Mouse (Mus musculus) megakaryocyte progenitor cell, adult 5-6 weeks (primary cell): Measurements from ENCODE around the gene Fbxo9. TPM values are rescaled to one million over a fixed set of nuclear protein-coding genes. Genes with fewer than 3 reads are reported as not detected.

Experiments used
- ATAC-seq: replicated peaks from 2 replicates; pipeline ENCODE4 v1.8.0; 2016; ENCODE audit warnings: mild to moderate bottlenecking, moderate TSS enrichment, inconsistent platforms; ENCODE audit not compliant: poor library complexity
- total RNA-seq, 2 experiments: library from RNA; stranded (forward) in 1 of 2; stranded (reverse) in 1 of 2; fragments of 157-497, 149-512 nt in 1 of 2; fragments of 200-1000 nt in 1 of 2; gene quantifications; 2 replicates each; pipeline versions ENCODE4 v1.2.3 to v1.2.4; 2015 to 2017

Fbxo9 gene
- total RNA-seq, 2 experiments from 2014 or later, result 48.1 to 51.1 TPM

DNA sequence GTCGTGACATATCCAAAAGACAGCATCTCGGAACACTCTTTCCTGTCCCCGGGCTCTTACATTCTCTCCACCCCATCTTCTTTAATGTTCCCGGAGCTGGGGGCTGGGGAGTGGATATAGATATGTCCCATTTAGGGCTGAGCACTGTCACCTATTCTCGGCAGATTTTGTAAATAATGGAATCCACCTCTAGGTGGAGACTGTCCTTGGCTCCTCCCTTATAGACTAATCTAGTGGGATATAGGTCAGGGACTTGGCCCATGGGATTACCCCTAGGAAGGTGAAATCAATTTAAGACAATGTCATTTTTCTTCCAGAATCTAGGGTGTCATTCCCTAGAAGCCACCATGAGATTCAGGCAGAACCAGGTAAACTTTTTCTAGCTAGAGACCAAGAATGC is 791 bp upstream of the Fbxo9 start:
- ATAC-seq, result 0 out of 2 replicates have a peak, but pooled peaks have one; percentile 17

DNA sequence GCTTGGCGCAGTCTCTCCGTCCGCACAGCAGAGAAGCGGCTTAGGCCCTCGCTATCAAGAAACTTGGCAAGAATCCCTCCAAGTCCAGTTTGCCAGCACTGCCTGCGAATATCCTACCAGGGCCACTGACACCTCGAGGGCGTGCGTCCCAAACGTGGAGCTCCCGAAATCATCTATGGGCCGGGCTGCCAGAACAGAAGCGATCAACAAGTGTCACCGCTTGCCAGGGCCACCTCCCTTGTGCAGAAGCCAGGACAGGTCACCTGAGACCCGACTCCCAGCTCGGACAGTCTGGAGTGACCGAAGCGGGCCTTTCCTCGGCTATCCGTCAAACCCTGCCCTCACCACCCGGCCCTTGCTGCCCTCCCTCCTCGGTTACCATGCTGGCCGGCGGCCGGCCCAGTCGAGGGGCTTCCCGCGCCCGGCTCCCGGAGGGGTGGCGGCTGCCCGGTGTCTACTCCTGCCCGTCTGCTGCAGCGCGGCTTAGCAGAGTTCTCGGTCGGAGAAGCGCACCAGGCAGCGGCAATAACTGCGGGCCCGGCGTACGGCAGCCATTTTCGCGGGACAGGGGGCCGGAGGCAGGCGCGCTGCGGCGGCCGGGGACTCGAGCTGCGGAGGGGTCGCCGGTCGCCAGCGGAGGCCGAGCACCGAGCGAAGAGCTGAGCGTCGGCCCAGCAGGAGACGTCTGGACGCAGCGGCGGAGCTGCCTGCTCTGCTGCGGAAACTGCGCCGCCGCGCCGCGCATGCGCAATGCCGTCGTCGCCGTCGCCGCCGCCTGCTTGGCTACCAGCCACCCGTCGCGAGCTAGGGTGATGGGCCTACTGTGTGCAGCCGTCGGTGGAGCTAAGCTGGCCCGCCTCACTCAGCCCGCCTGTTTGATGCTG is 711 bp downstream of the Fbxo9 start:
- ATAC-seq, result peak; percentile 14

DNA sequence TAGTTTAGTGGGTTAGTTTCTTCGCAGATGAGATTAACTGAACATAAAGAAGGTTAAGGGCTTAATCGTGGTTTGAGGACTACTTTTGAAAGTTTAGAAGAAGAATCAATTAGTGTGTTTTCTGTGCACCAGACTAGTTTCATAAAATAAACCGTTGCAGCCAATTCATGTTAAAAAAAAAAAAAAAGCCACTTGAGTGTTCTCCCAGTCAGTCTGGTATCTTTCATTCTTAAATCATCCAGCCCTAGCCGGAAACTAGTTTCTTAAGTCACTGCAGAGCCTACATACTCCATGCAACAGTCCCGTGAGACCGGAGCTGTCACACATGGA is 1.3 kb downstream of the Fbxo9 start:
- no peak for ATAC-seq

DNA sequence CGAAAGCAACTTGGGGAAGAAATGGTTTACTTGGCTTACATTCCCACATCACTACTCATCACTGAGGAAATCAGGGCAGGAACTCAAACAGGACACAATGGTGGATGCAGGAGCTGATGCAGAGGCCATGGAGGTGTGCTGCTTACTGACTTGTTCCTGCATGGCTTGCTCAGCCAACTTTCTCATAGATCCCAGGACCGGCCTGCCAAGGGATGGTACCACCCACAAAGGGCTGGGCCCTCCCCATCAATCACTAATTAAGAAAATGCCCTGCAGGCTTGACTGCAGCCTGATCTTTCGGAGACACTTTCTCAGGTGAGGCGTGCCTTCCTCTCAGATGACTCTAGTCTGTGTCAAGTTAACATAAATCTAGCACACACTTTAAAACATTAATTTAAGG is 2.0 kb downstream of the Fbxo9 start:
- ATAC-seq, result no peak

DNA sequence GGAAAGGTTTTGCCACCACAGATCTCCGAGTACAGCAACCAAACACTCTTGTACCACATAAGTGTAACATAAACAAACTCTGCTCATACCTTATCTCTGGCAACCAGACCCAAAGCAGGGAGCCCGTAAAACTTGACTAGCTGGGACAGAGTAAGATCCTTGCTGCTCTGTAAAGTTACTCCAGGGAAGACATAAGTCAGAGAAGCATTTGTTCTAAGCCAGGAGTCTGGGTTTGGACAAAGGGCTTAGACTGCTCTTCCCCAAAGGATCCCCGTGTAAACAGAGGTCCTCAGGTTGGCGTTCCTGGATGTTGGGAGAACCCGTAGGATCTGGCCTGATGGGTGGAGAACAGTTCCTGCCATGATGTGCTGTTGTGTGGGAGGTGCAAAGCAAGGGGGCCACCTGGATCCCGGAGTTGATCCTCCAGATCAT is 3.3 kb downstream of the Fbxo9 start:
- ATAC-seq, result peak; percentile 36

DNA sequence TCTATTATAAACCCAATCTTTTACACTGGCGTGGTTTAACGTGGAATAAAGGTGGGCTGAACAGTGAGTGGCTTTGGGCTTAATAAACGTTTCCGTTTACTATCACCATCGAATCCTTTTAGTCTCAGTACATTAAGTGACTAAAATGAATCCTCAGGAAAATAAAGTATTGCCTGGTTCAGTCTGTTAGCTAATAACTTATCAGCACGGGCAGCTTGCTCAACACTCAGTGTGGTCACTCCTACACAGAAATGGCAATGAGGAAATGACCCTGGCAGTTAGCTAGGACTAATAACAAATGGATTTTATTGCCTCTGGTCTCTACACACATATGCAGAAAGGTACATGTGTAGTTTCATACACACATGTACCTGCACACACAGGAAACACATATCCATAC is 3.9 kb downstream of the Fbxo9 start:
- ATAC-seq, result peak; percentile 27

DNA sequence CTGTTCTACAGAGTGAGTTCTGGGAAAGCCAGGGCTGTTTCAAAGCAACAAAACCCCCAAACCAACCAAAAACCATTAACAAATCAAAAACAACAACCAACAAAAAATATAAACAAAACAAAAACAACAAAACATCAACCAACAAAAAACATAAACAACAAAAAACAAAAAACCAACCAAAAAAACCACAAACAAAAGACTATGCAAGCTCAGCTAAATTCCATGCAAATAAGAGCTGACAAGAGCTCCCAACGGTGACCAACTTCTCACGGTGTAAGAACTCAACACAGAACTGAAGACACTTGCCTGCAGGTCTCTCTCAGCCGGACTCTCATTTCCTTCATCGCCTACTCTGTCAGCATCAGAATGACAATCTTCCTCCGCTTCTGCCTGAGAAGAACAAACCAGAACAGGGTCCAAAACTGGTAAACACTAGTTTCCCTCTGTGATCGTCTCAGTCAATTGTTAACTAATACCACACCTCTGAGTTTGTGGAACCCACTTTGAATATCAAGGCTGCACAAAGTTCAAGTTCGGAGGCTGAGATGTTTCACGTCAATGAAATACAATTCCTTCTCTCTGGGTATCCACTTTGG is 4.8 kb downstream of the Fbxo9 start:
- no peak for ATAC-seq

DNA sequence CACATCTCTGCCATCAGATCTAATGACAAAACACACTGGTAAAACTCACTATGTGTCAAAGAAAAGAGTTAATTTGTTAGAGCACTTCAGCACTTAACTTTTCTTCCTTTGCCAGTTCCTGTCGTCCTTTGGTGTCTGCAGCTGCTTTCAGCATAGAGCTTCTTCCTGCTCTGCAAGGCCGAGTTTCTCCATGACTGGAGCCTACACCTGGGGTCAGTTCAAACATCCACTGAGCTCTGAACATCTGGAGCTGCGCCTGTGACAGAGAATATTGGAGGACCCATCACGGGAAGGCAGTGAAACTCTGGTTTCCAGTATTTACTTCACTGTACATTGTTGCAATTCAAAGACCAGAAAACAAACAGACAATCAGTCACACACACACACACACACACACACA is 7.4 kb downstream of the Fbxo9 start:
- ATAC-seq, result no peak

DNA sequence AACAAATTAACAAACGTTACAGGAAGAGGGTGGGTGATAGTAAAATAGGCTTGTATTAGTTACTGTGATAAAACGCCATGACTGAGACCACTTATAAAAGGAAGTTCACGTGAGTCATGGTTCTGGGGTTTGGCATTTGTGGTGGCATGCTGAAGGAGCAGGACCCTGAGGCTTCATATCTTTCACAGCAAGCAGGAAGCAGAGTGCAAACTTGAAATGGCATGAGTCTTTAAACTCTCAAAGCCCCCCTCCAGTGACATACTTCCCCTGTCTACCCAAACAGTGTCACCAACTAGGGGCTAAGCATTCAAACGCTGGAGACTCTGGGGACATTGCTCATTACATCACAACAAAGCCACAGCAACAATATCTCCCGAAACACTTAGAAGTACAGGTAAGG is 7.9 kb downstream of the Fbxo9 start:
- ATAC-seq, result peak; percentile 71

DNA sequence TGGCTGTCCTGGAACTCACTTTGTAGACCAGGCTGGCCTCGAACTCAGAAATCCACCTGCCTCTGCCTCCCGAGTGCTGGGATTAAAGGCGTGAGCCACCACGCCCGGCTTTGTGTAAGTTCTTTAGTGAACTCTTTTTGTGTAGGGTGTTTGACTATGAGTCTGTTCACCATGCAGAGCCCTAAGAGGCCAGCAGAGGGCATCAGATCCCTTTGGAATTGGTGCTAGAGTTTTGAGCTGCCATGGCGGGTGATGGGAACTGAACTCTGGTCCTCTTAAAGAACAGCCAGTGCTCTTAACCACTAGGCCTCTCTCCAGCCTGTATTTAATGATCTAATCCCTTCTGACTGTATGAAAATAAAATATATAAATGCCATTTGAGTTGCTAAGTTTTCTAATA is 12.5 kb downstream of the Fbxo9 start:
- ATAC-seq, result 0 out of 2 replicates have a peak, but pooled peaks have one; percentile 44

DNA sequence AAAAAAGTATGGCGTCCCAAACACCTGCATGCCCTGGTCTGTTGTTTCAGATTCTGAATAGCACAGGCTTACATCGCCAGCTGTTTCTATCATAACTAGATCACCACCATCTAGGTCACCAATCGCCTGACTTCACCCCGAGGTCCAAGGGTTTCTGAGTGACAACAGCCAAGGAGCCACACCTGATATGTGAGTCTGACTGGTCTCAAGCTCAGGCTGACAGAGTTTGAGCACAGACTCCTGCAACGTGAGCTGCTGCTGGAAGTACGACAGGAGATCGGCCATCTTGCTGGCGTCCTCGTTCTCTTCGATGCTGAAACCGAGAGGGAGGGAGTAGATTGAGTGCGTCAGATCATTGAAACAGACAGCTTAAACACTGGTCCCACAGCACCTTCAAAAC is 13.2 kb downstream of the Fbxo9 start:
- ATAC-seq, result no peak

DNA sequence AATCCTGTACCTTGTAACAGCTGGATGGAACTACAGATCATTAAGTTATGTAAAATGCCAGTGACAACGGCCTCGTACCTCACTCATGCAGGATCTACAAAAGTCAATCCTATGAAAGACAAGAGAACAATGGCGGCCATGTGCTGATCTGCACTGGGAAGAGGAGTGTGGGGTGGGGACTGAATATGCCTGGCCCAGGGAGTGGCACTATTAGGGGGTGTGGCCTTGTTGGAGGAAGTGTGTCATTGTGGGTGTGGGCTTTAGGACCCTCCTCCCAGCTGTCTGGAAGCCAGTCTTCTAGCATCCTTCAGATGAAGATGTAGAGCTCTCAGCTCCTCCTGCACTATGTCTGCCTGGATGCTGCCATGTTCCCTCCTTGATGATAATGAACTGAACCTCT is 18.3 kb downstream of the Fbxo9 start:
- no peak for ATAC-seq

DNA sequence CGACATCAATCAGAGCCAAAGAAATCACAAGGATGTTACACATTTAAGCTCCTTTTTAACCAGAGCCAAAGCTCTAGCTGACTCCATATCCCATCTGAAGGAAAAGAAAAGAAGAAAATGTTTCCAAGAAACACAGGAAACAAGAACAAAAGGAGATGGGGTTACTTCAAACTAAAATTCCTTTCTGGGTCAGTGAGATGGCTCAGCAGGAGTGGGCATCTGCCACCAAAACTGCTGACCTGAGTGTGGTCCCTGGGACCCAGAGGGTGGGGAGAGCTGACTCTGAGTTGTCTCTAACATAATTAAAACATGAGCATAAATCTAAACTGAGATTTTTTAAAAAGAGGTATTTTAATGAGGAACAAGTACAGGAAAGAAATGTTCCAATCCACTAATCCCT is 19.0 kb downstream of the Fbxo9 start:
- ATAC-seq, result no peak

DNA sequence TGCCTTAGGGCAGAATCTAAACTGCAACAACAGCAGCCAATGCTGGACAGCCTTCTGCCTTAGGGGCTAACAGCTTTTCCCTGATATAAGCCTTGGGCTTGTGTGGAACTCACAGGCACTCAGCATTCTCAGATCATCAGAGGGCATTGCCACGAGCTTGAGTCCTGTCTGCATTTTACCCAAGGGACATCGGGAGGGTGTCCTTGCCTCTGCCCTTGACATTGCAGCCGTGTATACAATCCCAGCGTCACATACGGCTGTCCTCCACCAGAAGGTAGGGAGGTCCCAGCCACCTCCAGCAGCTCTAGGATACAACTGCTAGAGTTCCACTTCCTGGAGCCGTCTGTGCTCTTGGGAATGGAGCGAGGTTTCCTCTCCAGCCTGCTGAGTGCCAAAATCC is 19.9 kb downstream of the Fbxo9 start:
- no peak for ATAC-seq

DNA sequence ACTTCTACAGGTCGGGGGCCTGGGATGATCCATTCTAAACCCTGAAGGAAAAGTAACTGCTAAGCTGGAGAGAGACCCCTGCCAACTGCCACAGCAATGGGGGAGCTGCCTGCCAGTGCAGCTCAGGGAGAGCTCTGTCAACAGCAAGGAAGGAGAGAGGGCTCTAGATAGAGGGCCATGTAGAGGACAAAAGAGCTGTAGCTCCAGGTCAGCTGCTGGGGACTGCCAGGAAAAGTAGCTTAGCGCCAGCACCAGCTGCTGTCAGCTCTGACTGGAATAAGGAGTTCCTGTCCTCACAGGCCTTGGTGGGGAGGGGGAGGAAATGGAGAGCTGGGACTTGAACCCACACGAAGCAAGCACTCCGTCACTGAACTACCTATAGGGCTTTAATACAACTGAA is 20.3 kb downstream of the Fbxo9 start:
- ATAC-seq, result no peak

DNA sequence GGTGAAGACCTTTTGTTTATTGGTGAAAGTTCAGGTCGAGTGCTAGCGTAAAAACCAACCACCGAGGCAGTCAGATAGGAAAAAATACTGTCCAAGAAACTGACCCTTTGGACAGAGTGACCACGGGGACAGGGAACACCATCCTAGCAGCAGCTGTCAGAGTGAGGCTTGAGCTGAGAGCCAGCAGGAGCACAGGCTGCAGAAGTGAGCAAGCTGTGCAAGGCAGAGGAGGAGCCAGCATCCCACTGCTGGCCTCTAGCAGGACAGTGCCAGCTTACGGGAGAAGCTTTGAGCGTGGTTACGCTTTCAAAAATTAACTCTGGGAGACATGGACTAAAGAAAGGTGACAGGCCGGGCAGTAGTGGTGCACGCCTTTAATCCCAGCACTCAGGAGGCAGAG is 21.1 kb downstream of the Fbxo9 start:
- ATAC-seq, result no peak

DNA sequence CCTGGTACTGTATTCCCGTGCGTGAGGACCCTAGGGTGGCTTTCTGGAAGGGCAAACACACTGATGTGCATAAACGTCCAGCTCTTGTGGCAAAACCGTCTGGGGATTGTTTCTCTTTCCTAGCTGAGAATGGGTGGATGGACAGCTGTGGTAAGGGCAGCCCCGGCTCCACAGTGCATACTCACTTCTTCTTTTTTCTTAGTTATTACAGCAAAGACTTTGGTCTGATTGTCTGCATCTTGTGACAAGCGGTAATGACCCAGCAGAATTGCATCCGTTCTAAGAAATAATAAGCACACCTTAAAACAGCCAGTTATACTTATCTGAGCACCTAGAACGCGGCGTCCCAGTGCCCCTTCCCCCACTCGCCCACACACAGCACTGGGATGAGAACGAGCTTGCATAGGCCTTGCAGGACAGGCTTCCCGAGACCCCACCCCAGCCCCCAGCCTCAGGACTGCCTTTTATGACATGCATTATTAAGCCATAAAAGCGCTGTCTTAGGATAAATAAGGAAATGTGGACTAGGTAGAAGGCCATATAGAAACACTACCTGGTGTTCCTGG is 23.1 kb downstream of the Fbxo9 start:
- peak; percentile 88 for ATAC-seq

DNA sequence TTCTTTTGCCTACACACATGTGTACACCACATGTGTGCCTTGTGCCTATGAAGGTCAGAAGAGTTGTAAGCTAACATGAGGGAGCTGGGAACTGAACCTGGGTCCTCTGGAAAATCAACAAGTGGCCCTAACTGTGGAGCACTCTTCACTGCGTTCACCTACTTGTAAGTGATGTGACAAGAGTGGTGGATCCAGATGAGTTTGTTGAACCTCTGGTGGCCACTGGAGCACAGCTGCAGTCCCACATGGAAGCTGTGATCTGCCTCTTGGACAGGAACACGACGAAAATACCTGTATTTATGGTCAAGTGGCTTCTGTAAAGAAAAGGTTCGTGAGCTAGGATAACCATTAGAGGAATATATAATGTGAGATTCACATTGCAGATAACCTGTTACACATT is 24.5 kb downstream of the Fbxo9 start:
- ATAC-seq, result no peak

DNA sequence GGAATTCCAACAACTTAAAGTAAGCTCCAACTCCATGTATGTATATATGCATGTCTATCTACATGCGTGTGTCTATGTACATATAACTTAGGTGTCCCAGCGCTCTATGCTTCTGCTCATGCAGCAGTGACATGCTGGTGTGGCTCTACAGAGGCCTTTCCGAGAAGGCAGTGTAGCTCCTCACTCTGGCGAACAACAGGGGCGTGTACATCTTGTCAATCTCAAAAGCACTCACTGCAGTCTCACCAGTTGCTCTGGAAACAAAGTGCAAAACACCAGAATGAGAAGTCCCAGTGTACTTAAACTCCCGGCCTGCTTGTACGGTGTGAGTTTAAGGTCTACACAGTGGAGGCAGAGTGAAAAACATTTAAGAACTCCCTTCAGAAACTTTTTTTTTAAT is 27.0 kb downstream of the Fbxo9 start:
- no peak for ATAC-seq

DNA sequence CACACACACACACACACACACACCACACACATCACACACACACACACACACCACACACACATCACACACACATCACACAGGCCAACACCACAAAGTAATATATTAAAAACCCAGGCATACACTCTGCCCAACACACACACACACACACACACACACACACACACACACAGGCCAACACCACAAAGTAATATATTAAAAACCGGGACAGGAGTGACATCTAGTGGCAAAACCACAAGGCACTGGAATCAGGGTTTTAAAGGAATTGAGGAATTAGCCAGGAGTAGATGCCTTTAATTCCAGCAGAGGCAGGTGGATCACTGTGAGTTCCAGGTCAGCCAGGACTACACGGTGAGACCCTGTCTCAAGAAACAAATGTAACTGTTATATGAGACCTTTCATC is 30.6 kb downstream of the Fbxo9 start:
- peak; percentile 62 for ATAC-seq

DNA sequence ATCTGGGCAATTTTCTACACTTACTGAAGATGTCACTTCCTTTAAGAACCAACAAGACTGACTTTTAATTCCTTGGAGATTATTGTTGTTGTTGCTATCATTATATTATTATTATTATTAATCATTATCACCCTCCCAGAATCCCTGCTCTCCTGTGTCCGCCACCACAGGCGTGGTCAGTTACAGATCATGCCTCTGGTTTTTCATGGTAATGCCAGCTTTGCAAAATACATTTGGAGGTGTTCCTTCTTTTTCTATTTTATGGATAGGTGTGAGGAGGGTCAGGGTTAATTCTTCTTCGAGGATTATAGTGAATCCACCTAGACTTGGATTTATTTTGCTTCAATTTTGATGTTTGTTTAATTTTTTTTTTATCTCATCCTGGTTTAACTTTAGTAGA is 33.6 kb downstream of the Fbxo9 start:
- no peak for ATAC-seq

DNA sequence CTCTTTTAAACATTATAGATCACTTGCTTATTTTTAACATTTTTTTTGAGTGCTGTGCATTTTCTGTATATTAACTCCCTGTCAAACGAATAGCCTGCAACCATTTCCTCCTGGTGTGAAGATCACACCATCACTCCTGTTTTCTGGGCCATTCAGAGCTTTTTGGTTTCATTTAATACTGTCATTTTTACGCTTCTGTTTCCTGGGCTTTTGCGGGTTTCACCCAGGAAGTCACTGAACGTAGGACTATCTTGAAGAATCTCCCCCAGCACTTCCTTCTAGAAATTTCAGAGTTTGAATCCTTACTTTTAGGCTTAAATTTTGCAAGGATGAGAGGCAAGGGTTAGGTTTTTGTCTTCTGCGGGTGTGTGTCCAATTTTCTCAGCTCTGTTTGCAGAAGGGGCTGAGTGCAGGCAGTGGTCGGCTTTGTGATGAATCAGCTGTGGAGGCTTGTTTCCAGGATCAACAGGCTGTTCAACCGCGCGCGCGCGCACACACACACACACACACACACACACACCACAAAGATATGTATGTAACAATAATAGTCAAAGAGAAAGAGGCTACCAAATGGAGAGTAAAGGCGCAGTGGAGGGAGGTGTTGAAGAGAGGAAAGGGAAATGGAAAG is 35.0 kb downstream of the Fbxo9 start:
- ATAC-seq, result no peak; the same call in 1 of the 2 replicates
